Mouse (Mus musculus): ENCODE measurements around the gene Clec18a.

DNA sequence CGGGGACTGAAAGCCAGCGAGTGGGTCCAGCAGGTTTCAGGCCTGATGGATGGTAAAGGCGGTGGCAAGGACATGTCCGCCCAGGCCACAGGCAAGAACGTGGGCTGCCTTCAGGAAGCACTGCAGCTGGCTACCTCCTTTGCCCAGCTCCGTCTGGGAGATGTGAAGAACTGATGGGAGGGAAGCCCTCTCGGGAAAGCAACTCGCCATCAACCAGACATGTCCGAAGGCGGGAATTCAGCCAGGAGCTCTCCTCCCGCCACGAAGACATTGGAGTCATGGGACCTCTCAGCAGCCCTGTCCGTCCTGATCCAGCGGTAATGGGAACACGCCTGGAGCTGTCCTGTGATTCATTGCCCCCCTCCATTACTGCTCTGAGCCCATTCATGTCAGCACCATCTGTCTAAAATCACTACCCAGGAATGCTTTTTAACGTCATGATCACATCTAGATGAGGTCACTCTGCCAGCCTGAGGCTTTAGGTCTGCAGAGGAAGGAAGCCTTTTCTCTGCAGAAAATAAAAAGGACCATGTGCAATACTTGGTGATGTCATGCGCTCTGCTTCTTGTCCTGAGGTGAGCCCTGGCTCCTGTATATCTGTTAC is 37.1 kb downstream of the Clec18a start:
- TF ChIP-seq CTCF (IDR thresholded peaks at IDR 0.05; ENCODE audit: control insufficient read depth, insufficient read depth, insufficient read length) = no peak
- no peak for TF ChIP-seq MAX (IDR thresholded peaks at IDR 0.05)
- no peak for TF ChIP-seq FOSL1 (IDR thresholded peaks at IDR 0.05; ENCODE audit: insufficient read depth, low read length, poor library complexity, severe bottlenecking)
- no peak for TF ChIP-seq MYOD1 (IDR thresholded peaks at IDR 0.05; ENCODE audit: control insufficient read depth, insufficient read length, low read depth)
- TF ChIP-seq CEBPB (IDR thresholded peaks at IDR 0.05; ENCODE audit: low read depth) = no peak
